Mouse (Mus musculus): ENCODE results near the gene Rhox6.
"Not testable (repeated sequence)": the region's sequence is repeated elsewhere in the genome, so short reads cannot be mapped to it uniquely, and the experiment has no call there.

Rhox6 gene

DNA sequence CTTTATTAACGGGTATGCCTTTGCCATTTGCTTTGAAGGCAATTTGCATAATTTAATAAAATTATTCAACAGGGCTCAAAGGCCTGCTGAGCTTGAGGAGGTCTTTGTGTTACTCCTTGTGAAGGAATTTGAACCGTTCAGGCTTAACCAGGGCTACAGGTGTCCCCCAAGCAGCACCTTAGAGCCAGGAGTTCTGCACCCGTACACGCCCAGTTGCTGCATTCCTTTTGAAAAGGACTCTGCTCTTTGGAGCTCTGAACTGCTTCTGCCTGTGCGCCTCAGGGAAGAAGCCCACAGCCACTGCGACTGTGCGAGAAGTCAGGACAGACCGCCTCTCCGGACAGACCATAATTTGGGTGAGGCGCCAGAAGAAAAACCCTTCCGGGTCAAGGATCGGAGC is at the start of gene Rhox6:
Rhox6 (plus strand) TSS at position 301 of the 400 bp plus-strand sequence.
- not testable (repeated sequence) for DNase-seq

- DNase-seq: no peak
These were observed 19.2 kb upstream of the Rhox6 start for GRCm38 (mm10) chrX:37807286-37808080.

DNA sequence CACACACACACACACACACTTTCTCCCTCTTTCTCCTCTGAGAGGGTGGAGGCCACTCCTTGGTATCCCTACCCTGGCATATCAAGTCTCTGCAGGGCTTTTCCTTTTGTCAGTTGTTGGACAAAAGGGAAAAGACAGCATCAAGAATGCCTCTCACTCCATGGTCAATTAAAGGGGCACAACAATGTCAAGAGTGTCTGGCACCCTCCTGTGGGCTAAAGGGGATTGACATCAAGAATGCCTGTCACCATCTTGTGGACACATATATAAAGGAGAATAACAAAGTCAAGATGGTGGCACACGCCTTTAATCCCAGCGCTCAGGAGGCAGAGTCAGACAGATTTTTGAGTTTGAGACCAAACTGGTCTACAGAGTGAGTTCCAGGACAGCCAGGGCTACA is 17.3 kb upstream of the Rhox6 start:
- DNase-seq: no peak

DNA sequence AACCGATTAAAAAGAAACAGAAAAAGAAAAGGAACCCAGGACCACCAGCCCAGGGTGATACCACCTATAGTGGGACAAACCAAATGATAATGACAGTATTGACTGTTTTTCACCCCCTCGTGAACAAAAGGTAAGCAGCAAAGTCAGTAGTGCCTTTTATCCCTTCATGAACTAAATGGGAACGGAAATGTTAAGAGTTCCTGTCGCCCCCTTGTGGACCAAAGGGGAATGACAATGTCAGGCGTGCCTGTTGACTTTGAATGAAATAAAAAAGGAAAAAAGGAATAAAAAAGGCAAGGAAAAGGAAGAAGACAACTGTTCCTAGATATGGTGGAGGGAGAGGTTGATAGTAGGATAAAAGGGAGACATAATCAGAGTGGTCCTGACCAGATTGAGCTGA is 15.5 kb upstream of the Rhox6 start:
- DNase-seq: no peak

DNA sequence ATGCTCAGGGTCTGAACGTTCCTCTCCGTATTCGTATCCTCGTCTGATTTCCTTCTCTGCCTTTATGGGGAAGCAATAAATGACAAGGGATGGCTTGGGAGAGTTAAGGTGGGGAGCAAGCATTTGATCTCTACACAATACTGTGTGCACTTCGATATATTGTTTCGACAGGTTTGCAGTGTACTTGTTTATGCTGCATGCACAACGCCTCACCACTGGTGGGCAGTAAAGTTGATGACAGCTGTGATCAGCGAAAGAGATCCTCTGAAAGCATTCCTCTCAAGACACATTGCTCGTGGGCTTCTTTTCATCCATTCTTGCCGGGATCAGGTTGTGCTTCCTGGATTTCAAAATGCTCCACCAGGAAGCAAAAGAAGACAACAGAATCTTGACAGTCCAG is 11.0 kb upstream of the Rhox6 start:
- DNase-seq: no peak

- DNase-seq: not testable (repeated sequence)
These were observed 4.7 kb downstream of the Rhox6 start, which contains the start of gene Rhox7a for GRCm38 (mm10) chrX:37831386-37831785. Gene Rhox7a, plus strand, starts transcription at chrX:37831686.

DNA sequence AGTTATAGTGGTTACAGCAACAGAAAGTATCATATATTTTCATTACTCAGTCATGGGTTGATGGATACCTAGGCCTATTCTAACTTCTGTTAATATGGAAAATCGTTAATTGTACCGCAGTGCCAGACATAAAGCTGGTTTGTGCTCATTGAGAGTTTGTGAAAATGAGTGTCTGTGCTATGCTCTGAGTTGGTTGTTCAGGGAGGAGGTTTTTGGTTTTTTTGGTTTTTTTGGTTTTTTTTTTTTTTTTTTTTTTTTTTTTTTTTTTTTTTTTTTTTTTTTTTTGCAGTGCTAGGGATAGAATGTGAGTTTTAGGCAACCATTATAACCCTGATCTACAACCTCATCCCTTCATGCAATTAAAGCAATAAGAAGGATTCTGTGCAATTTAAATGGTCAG is 44.9 kb downstream of the Rhox6 start:
- DNase-seq: no peak

GRCm38 (mm10) chrX:37878844-37879243 is 52.1 kb downstream of the Rhox6 start, which contains the start of gene Rhox8:
Gene Rhox8, minus strand, starts transcription at chrX:37878944.
- DNase-seq: no peak

All from cerebellum, adult 11 months (tissue).